Comparison of ENCODE assay signal across 8 mouse cellular contexts in genomic region chr11:116336393-116336792, GRCm38 (mm10). TPM values are rescaled to one million over a fixed set of nuclear protein-coding genes. Genes with fewer than 3 reads are reported as not detected.
DNase-seq lines count a peak whose midpoint lies in the region; ATAC-seq lines count a peak whose summit lies in the region.

No protein-coding gene starts in this region.

- peak; percentile 28 for DNase-seq in left cerebral cortex, postnatal 4 days
- no peak for DNase-seq in left cerebral cortex, postnatal 10 days (ENCODE audit: extremely low spot score in 1 of 2, low spot score in 2 of 2)
- DNase-seq in midbrain, embryonic 14.5 days, result no peak
- DNase-seq in urinary bladder, postnatal 14 days (ENCODE audit: low spot score), result no peak
- DNase-seq in adrenal gland, postnatal 25 days, result no peak
- DNase-seq in adipocyte (ENCODE audit: low spot score), result no peak

- no peaks in the 10 kb centered on the region for H3K9me3 ChIP-seq in embryonic facial prominence, embryonic 15.5 days (replicated peaks)
- no peaks in the 10 kb centered on the region for H3K9me3 ChIP-seq in hindbrain, embryonic 12.5 days (replicated peaks)
- H3K9me3 ChIP-seq in midbrain, embryonic 14.5 days (ENCODE audit: control insufficient read depth, low read length), result no peaks in the 10 kb centered on the region

- H3K4me3 ChIP-seq in embryonic facial prominence, embryonic 15.5 days (replicated peaks), result peak overlapping the region; percentile 69
- no peak overlapping the region; the same call in 1 of the 2 replicates for H3K4me3 ChIP-seq in hindbrain, embryonic 12.5 days
- no peak overlapping the region for H3K4me3 ChIP-seq in midbrain, embryonic 14.5 days (replicated peaks; ENCODE audit: low read depth, low read length)

- H3K36me3 ChIP-seq in embryonic facial prominence, embryonic 15.5 days, result no peaks in the 10 kb centered on the region
- peaks cover 3% of the 10 kb centered on the region; the same call in 1 of the 2 replicates for H3K36me3 ChIP-seq in hindbrain, embryonic 12.5 days
- H3K36me3 ChIP-seq in midbrain, embryonic 14.5 days (ENCODE audit: control insufficient read depth, insufficient read depth, low read length), result peaks cover 17% of the 10 kb centered on the region

- H3K4me2 ChIP-seq in embryonic facial prominence, embryonic 15.5 days (replicated peaks), result peak overlapping the region; percentile 98
- peak overlapping the region; percentile 93 for H3K4me2 ChIP-seq in hindbrain, embryonic 12.5 days (replicated peaks)
- H3K4me2 ChIP-seq in midbrain, embryonic 14.5 days (ENCODE audit: low read length), result peak overlapping the region; percentile 96

- no peak for ATAC-seq in embryonic facial prominence, embryonic 15.5 days (ENCODE audit: insufficient number of reproducible peaks, low FRiP score, low TSS enrichment, low read depth)
- no peak for ATAC-seq in hindbrain, embryonic 12.5 days (ENCODE audit: low FRiP score)
- ATAC-seq in midbrain, embryonic 14.5 days (ENCODE audit: low FRiP score, low TSS enrichment), result no peak

- no peak overlapping the region for H3K9ac ChIP-seq in embryonic facial prominence, embryonic 15.5 days
- no peak overlapping the region for H3K9ac ChIP-seq in hindbrain, embryonic 12.5 days
- 0 out of 2 replicates have a peak overlapping the region, but pooled peaks have one; percentile 22 for H3K9ac ChIP-seq in midbrain, embryonic 14.5 days (replicated peaks; ENCODE audit: low read length)

- peaks cover 34% of the 10 kb centered on the region for H3K4me1 ChIP-seq in embryonic facial prominence, embryonic 15.5 days
- peaks cover 54% of the 10 kb centered on the region for H3K4me1 ChIP-seq in hindbrain, embryonic 12.5 days
- peaks cover 42% of the 10 kb centered on the region for H3K4me1 ChIP-seq in midbrain, embryonic 14.5 days (ENCODE audit: control insufficient read depth, insufficient read depth, low read length)

- no peak overlapping the region for H3K27ac ChIP-seq in embryonic facial prominence, embryonic 15.5 days (replicated peaks)
- H3K27ac ChIP-seq in hindbrain, embryonic 12.5 days, result no peak overlapping the region
- H3K27ac ChIP-seq in midbrain, embryonic 14.5 days (replicated peaks; ENCODE audit: low read depth, low read length), result no peak overlapping the region

- WGBS in embryonic facial prominence, embryonic 15.5 days, result 82% methylated on average over 4 of the region's 4 CpGs
- 80% methylated on average over 4 of the region's 4 CpGs for WGBS in hindbrain, embryonic 12.5 days
- WGBS in midbrain, embryonic 14.5 days, result 79% methylated on average over 4 of the region's 4 CpGs

- H3K27me3 ChIP-seq in embryonic facial prominence, embryonic 15.5 days, result peaks cover 24% of the 10 kb centered on the region
- peaks cover 24% of the 10 kb centered on the region for H3K27me3 ChIP-seq in hindbrain, embryonic 12.5 days
- H3K27me3 ChIP-seq in midbrain, embryonic 14.5 days (ENCODE audit: control insufficient read depth, insufficient read depth, low read length), result peaks cover 15% of the 10 kb centered on the region

- intact Hi-C loops in left cerebral cortex, postnatal 4 days (cut with DNase I), result no loop called here
- intact Hi-C loops in left cerebral cortex, postnatal 10 days (cut with DNase I), result no loop called here

RNA-seq across cellular contexts. Expression of gene Foxj1, which starts 1.2 kb away (rescaled TPM):
- total RNA-seq in left cerebral cortex, postnatal 4 days (2021), result 1 to 10 TPM; 6.6 to 9.3 TPM
- 1 to 10 TPM; 2.7 to 3.9 TPM for total RNA-seq in left cerebral cortex, postnatal 10 days (2021)
- polyA plus RNA-seq in embryonic facial prominence, embryonic 15.5 days (2015; fragmentation: Nextera tagmentation; extraction: Ambion mirVana), result 30.6 and 69.8 TPM in 2 replicates
- polyA plus RNA-seq in hindbrain, embryonic 12.5 days (2016; fragmentation: Nextera tagmentation; extraction: Ambion mirVana), result 27.2 and 28.2 TPM in 2 replicates
- 9.2 TPM in 2 replicates for polyA plus RNA-seq in midbrain, embryonic 14.5 days (2014; fragmentation: Nextera tagmentation; extraction: Ambion mirVana)
- total RNA-seq in adrenal gland, postnatal 25 days (2021), result 0.15 TPM in 1 of 2 replicates, not detected in the other

RNA-seq across cellular contexts. Expression of gene Exoc7, which starts 29.4 kb away (rescaled TPM):
- 100 to 1,000 TPM; 112 to 117 TPM for total RNA-seq in left cerebral cortex, postnatal 4 days (2021)
- total RNA-seq in left cerebral cortex, postnatal 10 days (2021), result 10 to 100 TPM; 96.6 to 97.9 TPM
- polyA plus RNA-seq in embryonic facial prominence, embryonic 15.5 days (2015; fragmentation: Nextera tagmentation; extraction: Ambion mirVana), result 67.5 and 68.8 TPM in 2 replicates
- polyA plus RNA-seq in hindbrain, embryonic 12.5 days (2016; fragmentation: Nextera tagmentation; extraction: Ambion mirVana), result 82.8 and 89.1 TPM in 2 replicates
- polyA plus RNA-seq in midbrain, embryonic 14.5 days (2014; fragmentation: Nextera tagmentation; extraction: Ambion mirVana), result 122 and 125 TPM in 2 replicates
- 53.6 and 77.1 TPM in 2 replicates for total RNA-seq in adrenal gland, postnatal 25 days (2021)

RNA-seq across cellular contexts. Expression of gene Galr2, which starts 55.7 kb away (rescaled TPM):
- under 1 TPM; 0.18 to 0.20 TPM for total RNA-seq in left cerebral cortex, postnatal 4 days (2021)
- not detected for total RNA-seq in left cerebral cortex, postnatal 10 days (2021)
- 0.27 and 0.47 TPM in 2 replicates for polyA plus RNA-seq in embryonic facial prominence, embryonic 15.5 days (2015; fragmentation: Nextera tagmentation; extraction: Ambion mirVana)
- 0.53 and 0.56 TPM in 2 replicates for polyA plus RNA-seq in hindbrain, embryonic 12.5 days (2016; fragmentation: Nextera tagmentation; extraction: Ambion mirVana)
- 0.30 and 0.55 TPM in 2 replicates for polyA plus RNA-seq in midbrain, embryonic 14.5 days (2014; fragmentation: Nextera tagmentation; extraction: Ambion mirVana)
- total RNA-seq in adrenal gland, postnatal 25 days (2021), result not detected in 2 replicates
